Mouse (Mus musculus): ENCODE measurements around the gene Hyal2. TPM values are rescaled to one million over a fixed set of nuclear protein-coding genes. Genes with fewer than 3 reads are reported as not detected.
A peak's percentile ranks its signal among the peaks of the same experiment; 100 is the strongest.
"Not testable (repeated sequence)": the region's sequence is repeated elsewhere in the genome, so short reads cannot be mapped to it uniquely, and the experiment has no call there.

The Hyal2 gene
- polyA plus RNA-seq, 1 experiment: 6.8 TPM

DNA sequence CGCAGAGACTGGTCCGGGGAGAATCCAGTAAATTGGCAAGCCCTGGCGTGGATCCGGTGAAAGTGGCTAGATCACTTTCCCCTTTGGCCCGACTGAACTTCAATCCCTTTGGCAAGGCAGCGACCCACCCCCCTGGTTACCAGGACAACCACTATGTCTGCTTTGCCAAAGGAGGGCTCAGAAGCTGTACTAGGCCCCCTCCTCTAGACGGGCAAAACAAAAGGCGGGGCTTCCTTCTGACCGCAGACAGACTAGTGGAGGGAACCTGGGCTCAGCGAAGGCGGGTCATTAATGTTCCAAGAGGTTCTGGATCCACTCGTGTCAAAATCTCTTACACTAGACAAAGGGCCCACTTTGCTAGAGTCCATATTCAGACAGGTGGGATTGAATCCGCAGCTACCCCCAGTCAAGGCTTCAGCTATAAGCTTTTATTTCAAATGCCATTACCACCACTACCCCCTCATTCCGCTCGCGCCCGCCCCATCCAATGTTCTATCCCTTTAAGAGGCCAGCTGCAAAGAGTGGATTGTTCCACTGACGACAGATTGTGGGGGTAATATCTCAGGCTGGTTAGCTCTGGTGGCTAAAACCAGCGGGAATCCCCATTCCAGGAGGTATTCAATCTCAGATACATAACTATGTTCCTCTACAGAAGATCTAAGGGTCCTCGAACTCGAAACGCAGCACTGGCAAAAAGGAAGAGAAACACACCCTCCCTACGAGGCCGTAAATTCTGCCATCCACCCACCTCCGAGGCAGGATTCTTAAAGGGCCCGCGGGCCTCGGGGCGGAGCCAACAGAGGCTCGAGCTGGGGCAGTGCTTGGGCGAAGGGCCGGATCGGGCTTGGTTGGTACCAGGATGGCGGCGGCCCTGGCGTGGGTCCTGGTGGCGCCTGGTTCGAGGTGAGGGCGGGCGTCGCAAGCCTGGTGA lies 851 bp downstream of the Hyal2 start:
- Histone ChIP-seq H3K27ac (ENCODE audit: control insufficient read depth, insufficient read depth, low read depth, low read length, poor library complexity) (peak overlapping the region; percentile 31; the same call in 1 of the 2 replicates), H3K4me1 (ENCODE audit: control insufficient read depth, insufficient read depth, low read length) (no peaks in the 10 kb centered on the region; the same call in 1 of the 2 replicates), H3K4me3 (replicated peaks; ENCODE audit: control insufficient read depth, low read depth, low read length) (peak overlapping the region; percentile 74)
- WGBS: under 1% methylated on average over 41 of the region's 41 CpGs
- TF ChIP-seq CTCF (IDR thresholded peaks at IDR 0.05; ENCODE audit: control insufficient read depth, insufficient read depth, low read length) (no peak), POLR2A (IDR thresholded peaks at IDR 0.05; ENCODE audit: borderline replicate concordance, control insufficient read depth, low read depth, low read length) (no peak)

DNA sequence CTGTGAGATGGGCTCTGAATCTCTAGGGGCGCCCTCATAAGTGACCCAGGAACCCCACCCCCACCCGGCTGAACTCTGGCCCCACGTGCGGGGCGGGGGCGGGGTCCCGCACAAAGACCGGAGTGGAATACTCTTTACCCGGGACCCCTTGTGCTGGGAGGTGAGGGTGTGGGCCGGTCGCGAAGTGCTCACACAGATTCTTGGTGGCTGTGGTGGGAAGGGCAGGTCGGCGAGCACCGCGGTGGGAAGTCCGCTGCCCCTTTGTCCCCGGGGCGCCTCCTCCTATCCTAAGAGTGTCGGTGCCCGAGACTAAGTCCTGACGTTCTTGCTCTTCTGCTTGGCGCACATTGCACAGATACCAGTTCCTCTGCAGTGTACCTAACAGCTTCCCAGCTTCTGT lies 1.5 kb downstream of the Hyal2 start:
- under 1% methylated on average over 23 of the region's 23 CpGs for WGBS
- Histone ChIP-seq H3K27ac (ENCODE audit: control insufficient read depth, insufficient read depth, low read depth, low read length, poor library complexity) (peak overlapping the region; percentile 31; the same call in 1 of the 2 replicates), H3K4me3 (replicated peaks; ENCODE audit: control insufficient read depth, low read depth, low read length) (peak overlapping the region; percentile 74), H3K4me1 (ENCODE audit: control insufficient read depth, insufficient read depth, low read length) (no peaks in the 10 kb centered on the region; the same call in 1 of the 2 replicates)
- TF ChIP-seq POLR2A (IDR thresholded peaks at IDR 0.05; ENCODE audit: borderline replicate concordance, control insufficient read depth, low read depth, low read length): no peak
- TF ChIP-seq CTCF (IDR thresholded peaks at IDR 0.05; ENCODE audit: control insufficient read depth, insufficient read depth, low read length): no peak

- WGBS: 78% methylated on average over 13 of the region's 13 CpGs
- Histone ChIP-seq H3K4me3 (replicated peaks; ENCODE audit: control insufficient read depth, low read depth, low read length) (peak overlapping the region; percentile 32), H3K4me1 (ENCODE audit: control insufficient read depth, insufficient read depth, low read length) (no peaks in the 10 kb centered on the region; the same call in 1 of the 2 replicates), H3K27ac (ENCODE audit: control insufficient read depth, insufficient read depth, low read depth, low read length, poor library complexity) (peak overlapping the region; percentile 35; the same call in 1 of the 2 replicates)
- TF ChIP-seq POLR2A (IDR thresholded peaks at IDR 0.05; ENCODE audit: borderline replicate concordance, control insufficient read depth, low read depth, low read length) (no peak), CTCF (IDR thresholded peaks at IDR 0.05; ENCODE audit: control insufficient read depth, insufficient read depth, low read length) (no peak)
Observed at GRCm38 (mm10) chr9:107570016-107570415, 2.3 kb downstream of the Hyal2 start.

DNA sequence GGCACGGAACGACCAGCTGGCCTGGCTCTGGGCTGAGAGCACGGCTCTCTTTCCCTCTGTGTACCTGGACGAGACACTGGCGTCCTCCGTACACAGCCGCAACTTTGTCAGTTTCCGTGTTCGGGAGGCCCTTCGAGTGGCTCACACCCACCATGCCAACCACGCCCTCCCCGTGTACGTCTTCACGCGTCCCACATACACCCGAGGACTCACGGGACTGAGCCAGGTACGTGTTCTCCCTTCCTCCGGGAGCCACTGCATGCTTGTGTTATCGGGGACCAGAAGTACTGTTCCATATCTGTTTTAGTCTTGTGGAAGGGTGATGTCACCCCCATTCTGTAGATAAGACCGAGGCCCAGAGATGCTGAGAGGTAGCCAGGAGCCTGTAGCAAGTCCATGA lies 3.1 kb downstream of the Hyal2 start:
- no peaks in the 10 kb centered on the region; the same call in 1 of the 2 replicates for H3K4me1 ChIP-seq (ENCODE audit: control insufficient read depth, insufficient read depth, low read length)
- peak overlapping the region; percentile 35 for H3K27ac ChIP-seq (ENCODE audit: control insufficient read depth, insufficient read depth, low read depth, low read length, poor library complexity)

GRCm38 (mm10) chr9:107571534-107572326 lies 4.0 kb downstream of the Hyal2 start:
- TF ChIP-seq POLR2A (IDR thresholded peaks at IDR 0.05; ENCODE audit: borderline replicate concordance, control insufficient read depth, low read depth, low read length) (no peak), CTCF (IDR thresholded peaks at IDR 0.05; ENCODE audit: control insufficient read depth, insufficient read depth, low read length) (no peak)
- H3K27ac ChIP-seq (ENCODE audit: control insufficient read depth, insufficient read depth, low read depth, low read length, poor library complexity): peak overlapping the region; percentile 39
- no peak overlapping the region for H3K4me3 ChIP-seq (replicated peaks; ENCODE audit: control insufficient read depth, low read depth, low read length)
- H3K4me1 ChIP-seq (ENCODE audit: control insufficient read depth, insufficient read depth, low read length): no peaks in the 10 kb centered on the region; the same call in 1 of the 2 replicates
- 89% methylated on average over 22 of the region's 22 CpGs for WGBS

More for the DNA sequence above, 3.1 kb downstream of the Hyal2 start:
- whole genome bisulfite sequencing: 75% methylated on average over 21 of the region's 21 CpGs
- peak overlapping the region; percentile 27 for H3K4me3 ChIP-seq (replicated peaks; ENCODE audit: control insufficient read depth, low read depth, low read length)
- TF ChIP-seq CTCF (IDR thresholded peaks at IDR 0.05; ENCODE audit: control insufficient read depth, insufficient read depth, low read length) (no peak), POLR2A (IDR thresholded peaks at IDR 0.05; ENCODE audit: borderline replicate concordance, control insufficient read depth, low read depth, low read length) (no peak)

- H3K4me1 ChIP-seq (ENCODE audit: control insufficient read depth, insufficient read depth, low read length): no peaks in the 10 kb centered on the region; the same call in 1 of the 2 replicates
- no peak overlapping the region for H3K4me3 ChIP-seq (replicated peaks; ENCODE audit: control insufficient read depth, low read depth, low read length)
- H3K27ac ChIP-seq (ENCODE audit: control insufficient read depth, insufficient read depth, low read depth, low read length, poor library complexity): no peak overlapping the region; the same call in 1 of the 2 replicates
- 91% methylated on average over 2 of the region's 2 CpGs for WGBS
- no peak for TF ChIP-seq POLR2A (IDR thresholded peaks at IDR 0.05; ENCODE audit: borderline replicate concordance, control insufficient read depth, low read depth, low read length)
- TF ChIP-seq CTCF (IDR thresholded peaks at IDR 0.05; ENCODE audit: control insufficient read depth, insufficient read depth, low read length): no peak
Observed at GRCm38 (mm10) chr9:107572327-107572662, 4.5 kb downstream of the Hyal2 start.

DNA sequence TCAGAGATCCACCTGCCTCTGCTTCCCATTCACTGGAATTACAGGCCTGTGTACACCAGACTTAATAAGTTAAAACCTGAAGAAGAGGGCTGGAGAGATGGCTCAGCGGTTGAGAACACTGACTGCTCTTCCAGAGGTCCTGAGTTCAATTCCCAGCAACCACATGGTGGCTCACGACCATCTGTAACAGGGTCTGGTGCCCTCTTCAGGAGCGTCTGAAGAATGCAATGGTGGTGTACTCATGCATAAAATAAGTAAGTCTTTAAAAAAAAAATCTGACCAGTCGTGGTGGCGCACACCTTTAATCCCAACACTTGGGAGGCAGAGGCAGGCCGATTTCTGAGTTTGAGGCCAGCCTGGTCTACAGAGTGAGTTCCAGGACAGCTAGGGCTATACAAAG lies 6.0 kb downstream of the Hyal2 start:
- H3K4me3 ChIP-seq (replicated peaks; ENCODE audit: control insufficient read depth, low read depth, low read length); H3K27ac ChIP-seq (ENCODE audit: control insufficient read depth, insufficient read depth, low read depth, low read length, poor library complexity); H3K4me1 ChIP-seq (ENCODE audit: control insufficient read depth, insufficient read depth, low read length): not testable (repeated sequence)
- 76% methylated on average over 6 of the region's 6 CpGs for WGBS
